Mouse (Mus musculus) neural tube, embryonic 15.5 days (tissue): ENCODE measurements around the gene Olfr324. TPM values are rescaled to one million over a fixed set of nuclear protein-coding genes. Genes with fewer than 3 reads are reported as not detected.

Experiments
- ATAC-seq: fragments of 200-750 bp; cut with Nextera tagmentation; 2 replicates; pipeline ENCODE4 v1.8.0; 2017; ENCODE audit warnings: mild to moderate bottlenecking, moderate TSS enrichment, moderate library complexity; ENCODE audit not compliant: low FRiP score
- H3K27ac ChIP-seq: fragments of 300-500 bp; sonication (generic); replicated peaks from 2 replicates; pipeline ENCODE4 v1.5.1; 2015; ENCODE audit warnings: mild to moderate bottlenecking, inconsistent platforms
- H3K27me3 ChIP-seq: fragments of 300-500 bp; sonication (generic); replicated peaks from 2 replicates; pipeline ENCODE4 v1.6.1; 2015; ENCODE audit warnings: inconsistent platforms
- H3K36me3 ChIP-seq: fragments of 300-500 bp; sonication (generic); 2 replicates; pipeline ENCODE4 v1.6.1; 2015; ENCODE audit warnings: inconsistent platforms
- H3K4me1 ChIP-seq: fragments of 300-500 bp; sonication (generic); 2 replicates; pipeline ENCODE4 v1.6.1; 2015; ENCODE audit warnings: inconsistent platforms
- H3K4me2 ChIP-seq: fragments of 300-500 bp; sonication (generic); 2 replicates; pipeline ENCODE4 v1.6.1; 2015; ENCODE audit warnings: inconsistent platforms, mild to moderate bottlenecking, moderate library complexity
- H3K4me3 ChIP-seq: fragments of 300-500 bp; sonication (generic); replicated peaks from 2 replicates; pipeline ENCODE4 v1.5.1; 2015; ENCODE audit warnings: mild to moderate bottlenecking, inconsistent platforms
- H3K9ac ChIP-seq: fragments of 300-500 bp; sonication (generic); replicated peaks from 2 replicates; pipeline ENCODE4 v1.6.1; 2015; ENCODE audit warnings: mild to moderate bottlenecking, inconsistent platforms
- H3K9me3 ChIP-seq: fragments of 300-500 bp; sonication (generic); replicated peaks from 2 replicates; pipeline ENCODE4 v1.6.1; 2016; ENCODE audit warnings: inconsistent platforms
- whole genome bisulfite sequencing: fragments of 180-500 bp; shearing (Covaris S2); methylation state at CpG from one replicate; pipeline ENCODE4 v1.1.7; 2015; ENCODE audit warnings: mixed read lengths; 5-methylcytosine and 5-hydroxymethylcytosine counted together
- polyA plus RNA-seq: library from polyadenylated mRNA; unstranded; fragments of >200 nt; fragmentation: Nextera tagmentation; extraction: Ambion mirVana; gene quantifications from 2 replicates; pipeline ENCODE4 v1.2.1, GENCODE M21; 2015

Gene Olfr324
- 0.05 and 0.12 TPM in 2 replicates for polyA plus RNA-seq

GRCm38 (mm10) chr11:58594814-58595213 lies at the start of gene Olfr324:
Gene Olfr324 (plus strand): TSS chr11:58595114.
- no peak within 1 kb of the TSS for H3K9ac ChIP-seq
- no peak for ATAC-seq
- WGBS: 85% methylated on average over 6 of the region's 6 CpGs
- H3K4me1 ChIP-seq: no peaks in the 10 kb centered on the region
- H3K9me3 ChIP-seq: no peaks in the 10 kb centered on the region
- H3K27me3 ChIP-seq: no peaks in the 10 kb centered on the region
- no peaks in the 10 kb centered on the region for H3K36me3 ChIP-seq
- H3K4me3 ChIP-seq: no peak within 1 kb of the TSS
- H3K27ac ChIP-seq: no peak within 1 kb of the TSS
- no peak within 1 kb of the TSS for H3K4me2 ChIP-seq

DNA sequence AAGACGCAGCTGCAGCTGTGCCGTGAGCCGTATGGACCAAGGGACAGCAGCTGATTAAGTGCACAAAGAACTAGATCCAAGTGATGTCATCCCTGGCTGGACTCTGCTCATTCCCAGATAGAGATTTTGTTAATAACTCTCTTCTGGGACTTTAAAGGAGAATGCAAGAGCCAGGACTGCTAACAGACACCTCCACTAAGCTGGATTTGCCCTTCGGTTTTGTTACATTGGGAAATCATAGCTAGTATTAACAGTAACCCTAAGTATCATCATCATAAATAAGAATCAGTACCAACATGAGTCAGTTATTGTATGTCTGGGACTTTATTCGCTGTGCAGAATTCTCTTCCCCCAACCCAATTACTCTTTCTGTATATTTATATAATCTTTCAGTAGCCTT lies 48.6 kb upstream of the Olfr324 start, which contains the start of gene Olfr329-ps:
Gene Olfr329-ps, minus strand, starts transcription at position 101 of the 400 bp plus-strand sequence.
- H3K27me3 ChIP-seq: no peaks in the 10 kb centered on the region
- H3K9ac ChIP-seq: no peak within 1 kb of the TSS
- no peaks in the 10 kb centered on the region for H3K9me3 ChIP-seq
- H3K36me3 ChIP-seq: no peaks in the 10 kb centered on the region
- H3K4me2 ChIP-seq: no peak within 1 kb of the TSS
- H3K4me3 ChIP-seq: no peak within 1 kb of the TSS
- 83% methylated on average over 5 of the region's 5 CpGs for WGBS
- H3K27ac ChIP-seq: no peak within 1 kb of the TSS
- no peaks in the 10 kb centered on the region for H3K4me1 ChIP-seq
- no peak for ATAC-seq

- no peaks in the 10 kb centered on the region for H3K4me1 ChIP-seq
- no peak for ATAC-seq
- no peaks in the 10 kb centered on the region for H3K9me3 ChIP-seq
- no peak within 1 kb of the TSS for H3K9ac ChIP-seq
- H3K4me3 ChIP-seq: no peak within 1 kb of the TSS
- H3K27me3 ChIP-seq: no peaks in the 10 kb centered on the region
- no peaks in the 10 kb centered on the region for H3K36me3 ChIP-seq
- no peak within 1 kb of the TSS for H3K4me2 ChIP-seq
- no peak within 1 kb of the TSS for H3K27ac ChIP-seq
- WGBS: 82% methylated on average over 1 of the region's 1 CpGs
These were observed 39.4 kb upstream of the Olfr324 start, which contains the start of gene Olfr328 for GRCm38 (mm10) chr11:58555536-58555935. Gene Olfr328 (minus strand): TSS chr11:58555636.

GRCm38 (mm10) chr11:58570405-58570804 lies 24.5 kb upstream of the Olfr324 start, which contains the start of gene Olfr224:
Gene Olfr224 (minus strand): TSS chr11:58570553.
- no peaks in the 10 kb centered on the region for H3K4me1 ChIP-seq
- no peak within 1 kb of the TSS for H3K27ac ChIP-seq
- no peak within 1 kb of the TSS for H3K4me2 ChIP-seq
- 66% methylated on average over 5 of the region's 5 CpGs for WGBS
- H3K27me3 ChIP-seq: no peaks in the 10 kb centered on the region
- no peaks in the 10 kb centered on the region for H3K9me3 ChIP-seq
- no peak within 1 kb of the TSS for H3K4me3 ChIP-seq
- no peaks in the 10 kb centered on the region for H3K36me3 ChIP-seq
- no peak within 1 kb of the TSS for H3K9ac ChIP-seq
- no peak for ATAC-seq

GRCm38 (mm10) chr11:58577430-58577829 lies 17.5 kb upstream of the Olfr324 start, which contains the start of gene Olfr325:
Gene Olfr325 (plus strand): TSS chr11:58577730.
- Histone ChIP-seq H3K9me3 (no peaks in the 10 kb centered on the region), H3K27ac (no peak within 1 kb of the TSS), H3K4me3 (no peak within 1 kb of the TSS), H3K4me2 (no peak within 1 kb of the TSS), H3K9ac (no peak within 1 kb of the TSS), H3K4me1 (no peaks in the 10 kb centered on the region), H3K36me3 (no peaks in the 10 kb centered on the region), H3K27me3 (no peaks in the 10 kb centered on the region)
- 80% methylated on average over 1 of the region's 1 CpGs for WGBS
- no peak for ATAC-seq

- Histone ChIP-seq H3K4me3 (no peak overlapping the region), H3K4me2 (no peak overlapping the region), H3K27ac (no peak overlapping the region), H3K4me1 (no peaks in the 10 kb centered on the region), H3K9ac (no peak overlapping the region), H3K9me3 (no peaks in the 10 kb centered on the region), H3K27me3 (no peaks in the 10 kb centered on the region), H3K36me3 (no peaks in the 10 kb centered on the region)
- ATAC-seq: peak; percentile 24; the same call in 1 of the 2 replicates
- WGBS: 76% methylated on average over 8 of the region's 8 CpGs
These were observed 16.3 kb upstream of the Olfr324 start for GRCm38 (mm10) chr11:58578636-58579035.

GRCm38 (mm10) chr11:58587898-58588348 lies 7.0 kb upstream of the Olfr324 start:
- Histone ChIP-seq H3K36me3 (no peaks in the 10 kb centered on the region), H3K27ac (no peak overlapping the region), H3K9ac (no peak overlapping the region), H3K4me2 (no peak overlapping the region), H3K27me3 (no peaks in the 10 kb centered on the region), H3K9me3 (no peaks in the 10 kb centered on the region), H3K4me3 (no peak overlapping the region), H3K4me1 (0 out of 2 replicates have a peak, but pooled peaks cover 3% of the 10 kb centered on the region)
- 68% methylated on average over 7 of the region's 7 CpGs for WGBS
- ATAC-seq: no peak

DNA sequence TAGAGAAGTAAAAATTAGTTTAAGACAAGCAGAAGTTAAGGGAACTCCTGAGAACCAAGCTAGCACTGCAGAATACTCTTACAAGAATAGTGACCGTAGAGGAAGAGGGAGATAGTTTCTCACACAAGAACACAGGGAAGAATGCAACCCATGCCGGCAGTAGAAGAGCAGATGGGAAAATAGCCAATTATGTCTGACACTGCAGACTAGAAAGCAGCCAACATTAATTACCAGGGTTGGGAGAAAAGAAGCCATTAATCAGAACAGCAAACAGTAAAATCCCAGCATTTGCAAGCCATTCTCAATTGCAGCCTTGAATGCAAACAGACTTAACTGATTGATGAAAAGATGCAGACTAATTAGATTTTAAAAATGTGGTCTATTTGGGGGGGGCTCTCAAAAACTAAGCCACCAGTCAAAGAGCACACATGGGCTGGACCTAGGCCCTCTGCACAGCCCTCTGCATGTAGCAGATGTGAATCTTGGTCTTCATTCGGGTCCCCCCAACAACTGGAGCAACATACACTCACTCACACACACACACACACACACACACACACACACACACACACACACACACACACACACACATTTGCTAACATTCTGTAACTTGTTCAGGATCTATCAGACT lies 6.2 kb upstream of the Olfr324 start:
- no peak overlapping the region for H3K27ac ChIP-seq
- WGBS: 28% methylated on average over 3 of the region's 3 CpGs

DNA sequence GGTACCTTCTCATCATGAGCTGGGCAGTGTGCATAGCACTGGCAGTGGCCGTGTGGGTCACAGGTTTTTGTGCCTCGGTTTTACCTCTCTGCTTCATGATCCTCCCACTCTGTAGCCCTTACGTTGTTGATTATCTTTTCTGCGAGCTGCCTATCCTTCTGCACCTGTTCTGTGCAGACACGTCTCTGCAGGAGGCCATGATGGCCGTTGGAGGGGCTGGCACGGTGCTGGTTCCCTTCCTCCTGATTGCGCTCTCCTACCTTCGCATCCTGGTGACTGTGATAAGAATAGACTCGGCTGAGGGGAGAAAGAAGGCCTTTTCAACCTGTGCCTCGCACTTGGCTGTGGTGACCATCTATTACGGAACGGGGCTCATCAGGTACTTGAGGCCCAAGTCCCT lies 2.9 kb downstream of the Olfr324 start:
- H3K27ac ChIP-seq: no peak overlapping the region
- no peaks in the 10 kb centered on the region for H3K36me3 ChIP-seq
- H3K27me3 ChIP-seq: no peaks in the 10 kb centered on the region
- no peaks in the 10 kb centered on the region for H3K4me1 ChIP-seq
- no peak overlapping the region for H3K4me2 ChIP-seq
- H3K9me3 ChIP-seq: no peaks in the 10 kb centered on the region
- 87% methylated on average over 13 of the region's 13 CpGs for WGBS
- ATAC-seq: no peak
- H3K4me3 ChIP-seq: no peak overlapping the region
- H3K9ac ChIP-seq: no peak overlapping the region

More for the DNA sequence above, 6.2 kb upstream of the Olfr324 start:
- Histone ChIP-seq H3K9me3 (no peaks in the 10 kb centered on the region), H3K4me3 (no peak overlapping the region), H3K4me1 (0 out of 2 replicates have a peak, but pooled peaks cover 3% of the 10 kb centered on the region), H3K36me3 (no peaks in the 10 kb centered on the region), H3K9ac (no peak overlapping the region), H3K27me3 (no peaks in the 10 kb centered on the region), H3K4me2 (no peak overlapping the region)
- no peak for ATAC-seq

DNA sequence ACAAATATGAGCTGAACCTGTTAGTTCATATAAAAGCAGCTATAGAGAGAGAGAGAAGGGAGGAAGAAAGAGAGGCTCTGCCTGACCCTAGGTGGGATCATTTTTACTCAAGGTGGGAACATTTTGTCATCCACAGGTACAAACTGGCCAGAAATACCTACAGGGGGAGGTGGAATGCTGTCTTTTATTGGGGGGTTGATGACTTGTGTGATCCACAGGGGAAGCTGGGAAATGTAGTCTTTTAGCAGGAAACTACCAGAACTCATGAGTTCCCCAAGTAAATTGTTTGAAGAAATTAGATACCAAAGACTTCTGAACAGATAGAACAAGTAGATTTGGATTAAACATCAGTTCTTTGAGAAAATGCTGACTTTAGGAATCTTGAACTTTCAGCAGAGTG lies 7.1 kb downstream of the Olfr324 start:
- Histone ChIP-seq H3K4me2 (no peak overlapping the region), H3K27me3 (no peaks in the 10 kb centered on the region), H3K9ac (no peak overlapping the region), H3K4me1 (no peaks in the 10 kb centered on the region), H3K9me3 (no peaks in the 10 kb centered on the region), H3K36me3 (no peaks in the 10 kb centered on the region), H3K4me3 (no peak overlapping the region), H3K27ac (no peak overlapping the region)
- ATAC-seq: no peak

DNA sequence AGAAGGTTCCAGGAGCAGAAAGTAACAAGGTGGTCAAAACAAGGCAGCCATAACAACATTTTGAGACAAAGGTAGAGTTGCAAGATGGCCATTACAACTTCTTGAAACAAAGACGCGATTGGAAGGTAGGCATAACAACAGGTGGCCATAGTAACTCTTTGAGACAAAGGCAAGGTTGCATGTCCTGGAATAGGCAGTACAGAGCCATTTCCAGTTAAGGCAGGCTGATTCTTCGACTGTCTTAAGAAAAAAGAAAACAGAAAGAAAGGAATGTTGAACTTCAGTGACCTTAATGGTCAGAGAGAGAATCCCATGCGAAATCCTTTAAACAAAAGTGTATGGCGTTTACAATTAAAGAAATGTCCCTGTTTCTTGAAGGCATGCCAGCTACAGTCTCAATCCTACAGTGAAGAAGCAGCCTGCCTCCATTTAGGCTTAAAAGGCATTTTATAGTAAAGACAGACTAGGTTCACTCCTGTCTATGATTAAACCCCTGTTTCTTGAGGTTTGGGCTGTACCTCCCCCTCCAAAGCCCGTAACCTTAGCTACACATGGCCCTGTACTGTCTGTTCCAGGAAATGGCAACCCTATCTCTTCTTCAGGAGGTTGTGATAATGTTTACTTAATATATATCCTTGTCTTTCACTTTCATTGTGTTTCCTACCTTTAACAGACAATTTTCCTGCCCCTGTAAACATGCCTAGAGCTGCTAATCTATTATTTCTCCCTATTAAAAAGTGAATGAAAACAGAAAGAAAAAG lies 8.1 kb downstream of the Olfr324 start:
- H3K4me1 ChIP-seq: no peaks in the 10 kb centered on the region
- no peak overlapping the region for H3K9ac ChIP-seq
- H3K4me3 ChIP-seq: no peak overlapping the region
- no peaks in the 10 kb centered on the region for H3K27me3 ChIP-seq
- H3K27ac ChIP-seq: no peak overlapping the region
- H3K36me3 ChIP-seq: no peaks in the 10 kb centered on the region
- H3K4me2 ChIP-seq: no peak overlapping the region
- H3K9me3 ChIP-seq: no peaks in the 10 kb centered on the region
- ATAC-seq: no peak
- 86% methylated on average over 6 of the region's 6 CpGs for WGBS

DNA sequence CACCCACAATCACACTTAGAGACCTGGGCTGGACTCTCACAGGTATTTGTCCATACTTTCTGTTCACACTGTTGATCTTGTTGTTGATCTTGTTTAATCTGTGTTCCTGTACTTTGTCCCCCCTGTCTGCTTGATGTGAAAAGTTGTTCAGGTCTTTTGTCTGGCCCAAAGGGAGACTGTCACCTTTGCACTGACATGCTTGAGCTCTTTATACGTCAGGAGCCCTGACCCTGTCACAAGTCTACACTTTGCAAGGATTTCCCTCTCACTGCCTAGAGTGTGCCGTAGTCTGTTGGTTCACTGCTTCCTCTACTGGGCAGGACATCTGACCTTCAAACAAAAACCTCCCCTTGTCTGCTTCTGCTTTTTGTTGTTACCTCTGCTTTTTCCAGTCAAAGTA lies 9.8 kb downstream of the Olfr324 start:
- H3K27ac ChIP-seq: no peak overlapping the region
- ATAC-seq: no peak
- no peak overlapping the region for H3K4me3 ChIP-seq
- no peaks in the 10 kb centered on the region for H3K36me3 ChIP-seq
- no peaks in the 10 kb centered on the region for H3K4me1 ChIP-seq
- H3K9ac ChIP-seq: no peak overlapping the region
- H3K4me2 ChIP-seq: no peak overlapping the region
- 85% methylated on average over 2 of the region's 2 CpGs for WGBS
- H3K9me3 ChIP-seq: no peaks in the 10 kb centered on the region
- H3K27me3 ChIP-seq: no peaks in the 10 kb centered on the region
